Mouse (Mus musculus) retina, adult 2 months (tissue): ENCODE results near the gene Ndufb2.

Experiments used
- DNase-seq: peaks from one replicate; pipeline ENCODE4 v3.0.0-alpha.2; 2012; ENCODE audit warnings: low read depth, low spot score

Gene Ndufb2

GRCm38 (mm10) chr6:39579552-39579951, 12.8 kb upstream of the Ndufb2 start:
- DNase-seq: no peak

GRCm38 (mm10) chr6:39580558-39580957, 11.8 kb upstream of the Ndufb2 start:
- no peak for DNase-seq

GRCm38 (mm10) chr6:39581087-39581784, 11.1 kb upstream of the Ndufb2 start:
- DNase-seq: no peak

- no peak for DNase-seq
These were observed 6.9 kb upstream of the Ndufb2 start, which contains the start of gene Gm42420 for GRCm38 (mm10) chr6:39585517-39585916. Gm42420 (plus strand) TSS chr6:39585753.

- DNase-seq: no peak
These were observed 893 bp upstream of the Ndufb2 start for GRCm38 (mm10) chr6:39591481-39591880.

GRCm38 (mm10) chr6:39600851-39601250, 8.5 kb downstream of the Ndufb2 start:
- no peak for DNase-seq

- DNase-seq: no peak
These were observed 9.5 kb downstream of the Ndufb2 start for GRCm38 (mm10) chr6:39601828-39602227.

- DNase-seq: no peak
These were observed 12.2 kb downstream of the Ndufb2 start for GRCm38 (mm10) chr6:39604565-39604964.

GRCm38 (mm10) chr6:39606056-39606455, 13.7 kb downstream of the Ndufb2 start:
- DNase-seq: no peak

GRCm38 (mm10) chr6:39606862-39607261, 14.5 kb downstream of the Ndufb2 start:
- DNase-seq: no peak

GRCm38 (mm10) chr6:39607365-39607764, 15.0 kb downstream of the Ndufb2 start:
- DNase-seq: no peak

- no peak for DNase-seq
These were observed 17.8 kb downstream of the Ndufb2 start for GRCm38 (mm10) chr6:39610207-39610606.

GRCm38 (mm10) chr6:39611296-39611695, 18.9 kb downstream of the Ndufb2 start:
- no peak for DNase-seq
